Mouse (Mus musculus): Measurements from ENCODE around the gene Tec. TPM values are rescaled to one million over a fixed set of nuclear protein-coding genes. Genes with fewer than 3 reads are reported as not detected.

The Tec gene
- polyA plus RNA-seq, 1 experiment from 2014 or later = 4.6 TPM

DNA sequence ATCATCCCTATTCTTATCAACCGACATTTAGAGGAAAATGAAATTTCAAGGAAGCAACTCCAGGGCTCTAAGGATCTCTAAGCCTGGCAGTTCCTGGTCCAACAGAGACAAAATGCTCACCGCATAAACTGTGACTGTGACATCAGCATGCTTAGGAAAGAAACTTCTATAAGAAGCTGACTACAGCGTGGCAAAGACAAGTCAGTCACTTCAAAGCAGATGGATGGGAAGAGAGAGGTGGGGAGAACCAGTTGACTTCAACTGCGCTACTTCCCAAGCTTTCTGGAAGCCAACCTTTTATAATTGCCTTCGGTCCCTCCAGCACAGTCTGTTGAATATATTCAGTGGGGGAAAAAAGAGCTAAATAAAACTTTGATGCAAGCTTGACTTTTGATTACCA is 54.2 kb downstream of the Tec start:
- no peak overlapping the region for H3K4me2 ChIP-seq
- H3K9me3 ChIP-seq = no peaks in the 10 kb centered on the region
- H3K4me3 ChIP-seq = no peak overlapping the region
- H3K9ac ChIP-seq = no peak overlapping the region
- no peaks in the 10 kb centered on the region for H3K36me3 ChIP-seq
- WGBS = 77% methylated on average over 5 of the region's 5 CpGs
- no peaks in the 10 kb centered on the region for H3K27me3 ChIP-seq
- H3K4me1 ChIP-seq = peaks cover 14% of the 10 kb centered on the region; the same call in 1 of the 2 replicates
- no peak for ATAC-seq (ENCODE audit: borderline replicate concordance, extremely low read depth, low FRiP score, low TSS enrichment)
- no peak overlapping the region for H3K27ac ChIP-seq

DNA sequence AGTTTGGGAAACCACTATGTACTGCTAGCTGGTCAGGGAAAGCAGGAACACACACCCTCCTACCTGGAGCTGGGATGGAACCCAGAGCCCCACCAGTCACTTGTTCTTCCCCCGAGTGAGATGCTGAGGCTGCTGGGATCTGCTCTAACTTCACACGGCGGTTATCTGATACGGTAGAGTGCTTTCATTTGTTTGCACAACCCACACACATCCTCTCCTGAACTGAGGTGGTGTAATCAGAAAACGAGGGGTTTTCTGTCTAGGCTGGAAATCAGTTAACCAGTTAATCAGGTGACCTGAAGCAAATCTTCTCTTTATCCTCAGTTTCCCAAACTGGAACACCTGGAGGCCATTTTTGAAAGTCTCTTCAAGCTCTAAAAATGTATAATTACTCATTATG is 55.4 kb downstream of the Tec start:
- ATAC-seq (ENCODE audit: borderline replicate concordance, extremely low read depth, low FRiP score, low TSS enrichment) = no peak
- H3K4me2 ChIP-seq = no peak overlapping the region
- no peaks in the 10 kb centered on the region for H3K9me3 ChIP-seq
- no peaks in the 10 kb centered on the region for H3K36me3 ChIP-seq
- H3K27me3 ChIP-seq = no peaks in the 10 kb centered on the region
- H3K4me3 ChIP-seq = no peak overlapping the region
- no peak overlapping the region for H3K9ac ChIP-seq
- WGBS = 21% methylated on average over 5 of the region's 5 CpGs
- peaks cover 14% of the 10 kb centered on the region; the same call in 1 of the 2 replicates for H3K4me1 ChIP-seq
- no peak overlapping the region for H3K27ac ChIP-seq

DNA sequence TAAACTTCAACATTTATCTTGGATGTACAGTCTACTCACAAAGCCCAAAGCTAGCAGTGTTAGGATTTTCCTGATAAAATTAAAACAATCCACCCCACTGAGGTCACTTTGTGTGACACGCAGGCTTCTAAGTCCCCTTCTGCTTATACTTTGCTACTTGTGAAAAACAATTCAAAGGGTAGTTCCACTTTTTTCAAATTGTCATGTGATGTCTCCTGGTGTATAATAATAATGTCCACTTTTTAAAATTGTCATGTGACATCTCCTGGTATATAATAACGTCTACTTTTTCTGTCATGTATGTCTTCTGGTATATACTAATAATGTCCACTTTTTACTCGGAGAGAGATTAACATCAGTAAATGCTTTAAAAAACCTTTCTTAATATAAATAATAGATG is 56.0 kb downstream of the Tec start:
- Histone ChIP-seq H3K27me3 (no peaks in the 10 kb centered on the region), H3K9me3 (no peaks in the 10 kb centered on the region), H3K4me3 (no peak overlapping the region), H3K9ac (no peak overlapping the region), H3K27ac (no peak overlapping the region), H3K4me2 (no peak overlapping the region), H3K4me1 (peaks cover 10% of the 10 kb centered on the region; the same call in 1 of the 2 replicates), H3K36me3 (no peaks in the 10 kb centered on the region)
- no peak for ATAC-seq (ENCODE audit: borderline replicate concordance, extremely low read depth, low FRiP score, low TSS enrichment)
- WGBS = 60% methylated on average over 3 of the region's 3 CpGs

DNA sequence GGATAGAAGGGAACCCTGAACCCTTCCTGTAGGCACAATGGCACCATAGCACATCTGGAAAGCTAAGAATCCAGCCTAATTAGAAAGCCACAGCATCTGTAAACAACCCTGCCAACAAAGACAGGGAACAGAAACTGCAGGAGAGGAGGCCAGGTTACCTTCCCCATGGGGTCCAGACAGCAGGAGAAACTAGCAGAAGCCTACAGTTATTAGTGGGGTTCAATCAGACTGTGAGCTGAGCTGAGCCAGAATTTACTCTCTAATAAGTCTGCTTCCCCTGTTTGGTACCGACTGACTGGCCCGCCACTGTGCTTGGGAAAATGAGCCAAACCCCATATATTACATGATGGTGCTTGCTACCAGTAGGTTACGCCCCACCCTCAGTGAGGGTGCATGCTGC is 56.9 kb downstream of the Tec start:
- Histone ChIP-seq H3K4me2 (no peak overlapping the region), H3K9me3 (no peaks in the 10 kb centered on the region), H3K27ac (no peak overlapping the region), H3K4me1 (peaks cover 4% of the 10 kb centered on the region; the same call in 1 of the 2 replicates), H3K9ac (no peak overlapping the region), H3K36me3 (no peaks in the 10 kb centered on the region), H3K4me3 (no peak overlapping the region), H3K27me3 (no peaks in the 10 kb centered on the region)
- 78% methylated on average over 3 of the region's 3 CpGs for WGBS
- ATAC-seq (ENCODE audit: borderline replicate concordance, extremely low read depth, low FRiP score, low TSS enrichment) = no peak

DNA sequence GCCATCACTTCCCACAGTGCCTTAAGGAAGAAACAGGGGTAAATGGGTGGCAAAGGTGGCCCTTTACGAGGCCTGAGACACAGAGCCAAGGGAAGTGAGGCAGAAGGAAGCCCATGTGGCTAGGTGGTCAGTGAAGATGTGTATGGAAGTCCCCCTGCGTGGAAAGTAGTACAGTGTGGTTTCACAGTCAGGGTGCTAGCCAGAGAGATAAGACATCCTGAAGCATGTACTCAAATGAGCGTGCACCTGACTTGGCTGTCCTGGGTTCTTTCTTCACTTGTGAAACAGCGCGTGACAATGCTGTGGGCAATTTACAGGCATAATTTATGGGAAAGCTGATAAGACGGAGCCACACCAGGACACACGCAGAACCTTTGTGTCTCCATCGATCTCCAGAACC is 57.3 kb downstream of the Tec start:
- Histone ChIP-seq H3K9ac (no peak overlapping the region), H3K4me3 (no peak overlapping the region), H3K36me3 (no peaks in the 10 kb centered on the region), H3K27me3 (no peaks in the 10 kb centered on the region), H3K4me1 (0 out of 2 replicates have a peak, but pooled peaks cover under 1% of the 10 kb centered on the region), H3K27ac (no peak overlapping the region), H3K9me3 (no peaks in the 10 kb centered on the region), H3K4me2 (no peak overlapping the region)
- ATAC-seq (ENCODE audit: borderline replicate concordance, extremely low read depth, low FRiP score, low TSS enrichment) = no peak
- WGBS = 72% methylated on average over 8 of the region's 8 CpGs

DNA sequence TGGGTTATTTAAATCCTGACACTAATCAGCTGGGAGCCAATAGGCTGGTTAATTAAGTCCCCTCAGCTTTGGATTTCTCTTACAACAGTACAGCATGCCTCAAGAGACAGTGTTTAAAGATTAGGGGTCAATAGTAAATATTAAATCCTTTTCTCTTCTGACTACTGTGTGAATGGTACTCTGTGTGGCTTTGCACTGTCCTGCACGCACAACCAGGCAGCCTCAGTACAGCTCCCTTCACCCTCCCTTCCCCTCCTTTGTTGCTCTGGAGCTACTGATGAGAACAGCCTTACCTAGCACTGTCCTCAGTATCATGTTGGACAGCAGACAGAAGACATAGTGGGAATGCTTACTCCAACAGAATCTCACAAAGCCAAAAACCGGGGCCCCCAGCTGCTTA is 58.8 kb downstream of the Tec start:
- no peak for ATAC-seq (ENCODE audit: borderline replicate concordance, extremely low read depth, low FRiP score, low TSS enrichment)
- H3K9me3 ChIP-seq = no peaks in the 10 kb centered on the region
- H3K4me3 ChIP-seq = no peak overlapping the region
- H3K27me3 ChIP-seq = no peaks in the 10 kb centered on the region
- H3K36me3 ChIP-seq = no peaks in the 10 kb centered on the region
- H3K27ac ChIP-seq = no peak overlapping the region
- WGBS = 76% methylated on average over 2 of the region's 2 CpGs
- no peaks in the 10 kb centered on the region for H3K4me1 ChIP-seq
- H3K4me2 ChIP-seq = no peak overlapping the region
- H3K9ac ChIP-seq = no peak overlapping the region

DNA sequence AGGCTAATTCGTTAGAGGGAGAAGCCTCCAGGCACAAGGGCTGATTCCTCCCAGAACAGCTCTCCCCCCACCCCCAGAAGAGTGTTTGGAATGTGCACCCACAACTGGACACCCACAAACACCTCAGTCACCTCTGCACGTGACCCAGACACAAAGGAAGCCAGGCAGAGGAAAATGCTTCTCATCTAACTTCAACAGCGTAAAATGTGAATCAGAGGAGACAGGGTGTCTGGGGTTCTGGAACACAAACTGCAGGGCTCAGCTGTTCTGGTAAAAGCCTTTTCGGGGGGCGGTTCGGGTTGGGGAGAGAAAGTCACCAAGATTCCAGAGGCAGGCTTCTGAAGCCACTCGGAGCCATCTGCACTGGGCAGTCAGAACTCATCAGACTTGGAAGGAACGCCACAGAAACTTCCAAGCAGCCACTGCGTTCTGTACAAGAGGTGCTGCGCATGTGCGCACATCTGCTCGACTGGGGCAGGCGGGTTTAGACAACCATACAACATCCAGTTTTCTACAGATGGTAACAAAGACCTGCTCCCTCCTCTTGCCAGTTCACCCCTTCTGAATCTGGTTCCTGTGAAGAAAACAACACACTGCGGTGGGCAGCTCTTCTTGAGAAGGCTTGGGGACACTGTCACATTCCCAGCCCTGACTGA is 59.7 kb downstream of the Tec start:
- no peak for ATAC-seq (ENCODE audit: borderline replicate concordance, extremely low read depth, low FRiP score, low TSS enrichment)
- H3K9ac ChIP-seq = no peak overlapping the region

DNA sequence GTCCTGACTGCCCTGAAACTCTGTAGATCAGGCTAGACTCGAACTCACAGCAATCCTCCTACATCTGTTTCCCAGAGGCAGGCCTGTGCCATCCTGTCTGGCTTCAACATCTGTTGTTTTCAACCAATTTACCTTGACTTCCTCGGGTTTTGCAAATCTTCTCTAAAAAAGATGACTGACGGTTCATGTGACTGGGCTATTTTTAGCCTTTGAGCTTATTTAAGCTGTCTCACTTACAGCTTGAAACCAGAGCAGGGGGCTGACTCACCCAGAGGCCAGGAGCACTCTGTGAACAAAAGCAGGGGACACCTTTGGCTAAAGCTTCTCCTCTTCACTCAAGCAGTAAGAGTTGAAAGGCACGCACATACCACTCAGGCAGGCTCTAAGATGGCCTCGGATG is 65.4 kb downstream of the Tec start:
- H3K4me3 ChIP-seq = no peak overlapping the region
- ATAC-seq (ENCODE audit: borderline replicate concordance, extremely low read depth, low FRiP score, low TSS enrichment) = no peak
- H3K4me1 ChIP-seq = no peaks in the 10 kb centered on the region
- H3K27me3 ChIP-seq = no peaks in the 10 kb centered on the region
- H3K4me2 ChIP-seq = no peak overlapping the region
- H3K9me3 ChIP-seq = no peaks in the 10 kb centered on the region
- H3K36me3 ChIP-seq = no peaks in the 10 kb centered on the region
- no peak overlapping the region for H3K27ac ChIP-seq
- H3K9ac ChIP-seq = no peak overlapping the region
- 44% methylated on average over 5 of the region's 5 CpGs for WGBS

More for the DNA sequence above, 59.7 kb downstream of the Tec start:
- no peaks in the 10 kb centered on the region for H3K9me3 ChIP-seq
- H3K4me2 ChIP-seq = no peak overlapping the region
- no peaks in the 10 kb centered on the region for H3K36me3 ChIP-seq
- H3K4me1 ChIP-seq = no peaks in the 10 kb centered on the region
- no peak overlapping the region for H3K4me3 ChIP-seq
- WGBS = 52% methylated on average over 14 of the region's 14 CpGs
- no peaks in the 10 kb centered on the region for H3K27me3 ChIP-seq
- no peak overlapping the region for H3K27ac ChIP-seq

DNA sequence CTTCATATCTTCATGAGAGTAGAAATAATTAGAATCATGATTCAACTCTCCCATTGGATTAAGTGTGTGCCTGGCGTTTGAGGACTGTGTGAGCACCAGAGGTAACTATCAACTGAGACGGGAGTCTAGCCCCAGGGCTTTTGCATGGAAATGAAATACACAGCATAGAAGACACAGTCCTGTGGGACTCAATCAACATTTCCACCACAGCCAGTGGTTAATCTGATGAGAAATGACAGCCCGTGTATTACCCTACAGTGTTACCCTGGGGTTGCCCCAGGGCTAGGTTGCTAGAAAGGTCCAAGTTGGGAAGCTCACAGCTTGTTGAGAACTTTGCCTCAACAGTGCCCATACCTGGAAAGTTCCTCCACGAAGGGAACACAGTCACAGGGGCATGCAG is 69.7 kb downstream of the Tec start:
- Histone ChIP-seq H3K27me3 (no peaks in the 10 kb centered on the region), H3K4me1 (0 out of 2 replicates have a peak, but pooled peaks cover 8% of the 10 kb centered on the region), H3K4me2 (no peak overlapping the region), H3K4me3 (no peak overlapping the region), H3K9me3 (no peaks in the 10 kb centered on the region), H3K9ac (no peak overlapping the region), H3K36me3 (no peaks in the 10 kb centered on the region), H3K27ac (no peak overlapping the region)
- no peak for ATAC-seq (ENCODE audit: borderline replicate concordance, extremely low read depth, low FRiP score, low TSS enrichment)
- whole genome bisulfite sequencing = 73% methylated on average over 4 of the region's 4 CpGs

DNA sequence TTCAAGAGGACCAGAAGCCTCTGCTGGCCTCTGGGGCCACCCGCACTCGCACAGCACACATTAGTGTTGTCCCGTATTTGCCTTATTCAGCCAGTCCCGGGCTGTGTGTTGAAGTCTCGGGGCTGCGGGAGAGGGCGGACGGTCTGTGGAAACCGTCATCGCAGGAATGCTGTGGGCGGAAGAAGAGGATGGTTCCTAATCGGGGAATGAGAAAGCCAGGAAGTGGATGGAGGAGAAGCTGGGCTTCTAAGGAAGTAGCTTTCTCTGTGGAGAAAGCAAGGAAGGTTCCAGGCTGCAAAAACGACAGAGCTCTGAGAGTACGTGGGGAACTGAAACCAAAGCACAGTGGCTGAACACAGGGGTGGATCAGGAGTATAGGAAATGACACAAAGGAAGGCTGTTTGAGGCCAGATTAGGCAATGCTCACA is 72.1 kb downstream of the Tec start:
- 18% methylated on average over 14 of the region's 14 CpGs for WGBS
- H3K4me3 ChIP-seq = peak overlapping the region; percentile 26

DNA sequence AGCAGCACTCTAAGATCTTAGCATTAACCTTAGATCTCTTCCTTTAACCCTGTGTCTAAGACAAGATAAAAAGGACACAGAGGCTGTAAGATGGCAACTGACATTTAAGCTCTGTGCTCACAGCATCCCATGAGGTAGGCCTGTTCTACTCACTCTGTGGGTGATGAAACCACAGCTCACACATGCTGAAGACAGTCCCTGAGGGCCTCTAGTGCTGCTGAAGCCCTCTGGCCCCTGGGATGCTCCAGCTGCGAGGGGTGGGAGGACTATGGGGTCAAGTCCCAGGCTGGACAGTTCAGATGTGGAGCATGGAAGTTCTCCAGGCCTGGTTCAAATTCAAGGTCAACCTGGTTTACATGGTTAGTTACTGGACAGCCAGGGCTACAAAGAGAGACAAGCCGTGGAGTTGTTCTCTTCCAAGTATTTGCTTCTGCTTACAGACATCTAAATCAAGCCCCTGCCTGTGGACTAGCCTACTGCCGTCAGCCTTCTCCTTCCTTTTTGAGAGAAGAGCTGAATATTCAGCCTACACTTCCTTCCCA is 74.9 kb downstream of the Tec start:
- no peak overlapping the region for H3K4me3 ChIP-seq
- H3K4me2 ChIP-seq = no peak overlapping the region
- WGBS = 77% methylated on average over 3 of the region's 3 CpGs
- H3K27me3 ChIP-seq = no peaks in the 10 kb centered on the region
- H3K4me1 ChIP-seq = peaks cover 8% of the 10 kb centered on the region; the same call in 1 of the 2 replicates
- H3K9me3 ChIP-seq = no peaks in the 10 kb centered on the region
- no peak for ATAC-seq (ENCODE audit: borderline replicate concordance, extremely low read depth, low FRiP score, low TSS enrichment)
- no peak overlapping the region for H3K27ac ChIP-seq
- no peak overlapping the region for H3K9ac ChIP-seq
- H3K36me3 ChIP-seq = no peaks in the 10 kb centered on the region

More for the DNA sequence above, 72.1 kb downstream of the Tec start:
- no peaks in the 10 kb centered on the region for H3K27me3 ChIP-seq
- no peaks in the 10 kb centered on the region for H3K36me3 ChIP-seq
- ATAC-seq (ENCODE audit: borderline replicate concordance, extremely low read depth, low FRiP score, low TSS enrichment) = peak; percentile 58; the same call in 1 of the 2 replicates
- no peaks in the 10 kb centered on the region for H3K9me3 ChIP-seq
- H3K4me1 ChIP-seq = peaks cover 8% of the 10 kb centered on the region; the same call in 1 of the 2 replicates
- H3K4me2 ChIP-seq = peak overlapping the region; percentile 50
- H3K9ac ChIP-seq = no peak overlapping the region
- peak overlapping the region; percentile 42 for H3K27ac ChIP-seq

DNA sequence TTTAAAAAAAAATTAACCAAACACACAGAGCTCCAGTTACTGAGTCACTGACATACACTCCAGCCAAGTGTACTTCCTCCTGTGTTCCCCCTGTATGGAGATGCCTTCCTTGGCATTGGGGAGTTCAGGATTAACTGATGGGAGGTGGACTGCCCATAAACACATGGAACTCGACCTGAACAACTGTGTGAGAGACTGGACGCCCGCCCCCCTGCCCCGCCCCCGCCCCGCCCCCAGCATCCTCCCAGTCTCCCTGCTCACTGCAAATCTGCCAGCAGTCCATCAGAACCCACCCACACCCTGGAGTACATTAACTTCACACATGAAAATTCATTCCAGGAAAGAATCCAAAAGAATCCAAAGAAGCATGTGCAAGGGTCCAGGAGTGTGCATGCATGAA is 76.5 kb downstream of the Tec start:
- H3K4me1 ChIP-seq = peaks cover 8% of the 10 kb centered on the region; the same call in 1 of the 2 replicates
- no peak overlapping the region for H3K27ac ChIP-seq
- no peaks in the 10 kb centered on the region for H3K9me3 ChIP-seq
- no peaks in the 10 kb centered on the region for H3K36me3 ChIP-seq
- no peaks in the 10 kb centered on the region for H3K27me3 ChIP-seq
- no peak overlapping the region for H3K9ac ChIP-seq
- 2% methylated on average over 6 of the region's 6 CpGs for WGBS
- H3K4me2 ChIP-seq = no peak overlapping the region
- ATAC-seq (ENCODE audit: borderline replicate concordance, extremely low read depth, low FRiP score, low TSS enrichment) = no peak
- no peak overlapping the region for H3K4me3 ChIP-seq
